Mouse (Mus musculus): ENCODE data around the gene Abcc5.
"Not testable (repeated sequence)": the region's sequence is repeated elsewhere in the genome, so short reads cannot be mapped to it uniquely, and the experiment has no call there.

The Abcc5 gene

GRCm38 (mm10) chr16:20422938-20423730 lies 3.1 kb downstream of the Abcc5 start:
- DNase-seq: no peak

GRCm38 (mm10) chr16:20418054-20418453 lies 8.1 kb downstream of the Abcc5 start:
- no peak for DNase-seq

- DNase-seq: no peak
Measured at GRCm38 (mm10) chr16:20416262-20416661, 9.9 kb downstream of the Abcc5 start.

- DNase-seq: no peak
Measured at GRCm38 (mm10) chr16:20415804-20416203, 10.4 kb downstream of the Abcc5 start.

- DNase-seq: no peak
Measured at GRCm38 (mm10) chr16:20415211-20415610, 11.0 kb downstream of the Abcc5 start.

GRCm38 (mm10) chr16:20413870-20414331 lies 12.3 kb downstream of the Abcc5 start:
- DNase-seq: peak; percentile 19

GRCm38 (mm10) chr16:20411958-20412570 lies 14.1 kb downstream of the Abcc5 start:
- DNase-seq: no peak

GRCm38 (mm10) chr16:20405335-20405734 lies 20.9 kb downstream of the Abcc5 start:
- no peak for DNase-seq

GRCm38 (mm10) chr16:20403327-20403726 lies 22.9 kb downstream of the Abcc5 start:
- no peak for DNase-seq

- DNase-seq: no peak
Measured at GRCm38 (mm10) chr16:20401592-20401991, 24.6 kb downstream of the Abcc5 start.

- DNase-seq: no peak
Measured at GRCm38 (mm10) chr16:20400707-20401591, 25.2 kb downstream of the Abcc5 start.

GRCm38 (mm10) chr16:20396851-20397250 lies 29.3 kb downstream of the Abcc5 start:
- no peak for DNase-seq

- no peak for DNase-seq
Measured at GRCm38 (mm10) chr16:20395216-20395907, 30.8 kb downstream of the Abcc5 start.

GRCm38 (mm10) chr16:20391753-20392152 lies 34.4 kb downstream of the Abcc5 start:
- no peak for DNase-seq

- no peak for DNase-seq
Measured at GRCm38 (mm10) chr16:20390233-20390632, 36.0 kb downstream of the Abcc5 start.

GRCm38 (mm10) chr16:20381031-20381430 lies 45.2 kb downstream of the Abcc5 start:
- peak; percentile 13 for DNase-seq

GRCm38 (mm10) chr16:20375341-20375740 lies 50.9 kb downstream of the Abcc5 start:
- no peak for DNase-seq

- no peak for DNase-seq
Measured at GRCm38 (mm10) chr16:20371731-20372130, 54.5 kb downstream of the Abcc5 start.

GRCm38 (mm10) chr16:20368221-20368620 lies 58.0 kb downstream of the Abcc5 start:
- DNase-seq: no peak

GRCm38 (mm10) chr16:20362121-20362520 lies 64.1 kb downstream of the Abcc5 start:
- DNase-seq: no peak

- not testable (repeated sequence) for DNase-seq
Measured at GRCm38 (mm10) chr16:20361496-20361895, 64.7 kb downstream of the Abcc5 start.

GRCm38 (mm10) chr16:20359643-20360295 lies 66.4 kb downstream of the Abcc5 start:
- DNase-seq: no peak

Measured in lung, postnatal 14 days (tissue).